Mouse (Mus musculus): ENCODE data around the gene C1s1. TPM values are rescaled to one million over a fixed set of nuclear protein-coding genes. Genes with fewer than 3 reads are reported as not detected.
"Not testable (repeated sequence)": the region's sequence is repeated elsewhere in the genome, so short reads cannot be mapped to it uniquely, and the experiment has no call there.

Gene C1s1
- polyA plus RNA-seq, 1 experiment from 2014 or later = 15.9 TPM

GRCm38 (mm10) chr6:124549023-124549550 lies 6.9 kb upstream of the C1s1 start:
- 62% methylated on average over 3 of the region's 3 CpGs for whole genome bisulfite sequencing (ENCODE audit: insufficient replicate concordance)
- no peaks in the 10 kb centered on the region for H3K36me3 ChIP-seq

GRCm38 (mm10) chr6:124547979-124548378 lies 5.8 kb upstream of the C1s1 start:
- WGBS (ENCODE audit: insufficient replicate concordance) = 64% methylated on average over 3 of the region's 3 CpGs
- ATAC-seq; H3K9me3 ChIP-seq (replicated peaks); H3K36me3 ChIP-seq; H3K9ac ChIP-seq; H3K4me2 ChIP-seq; H3K27me3 ChIP-seq (replicated peaks); H3K4me1 ChIP-seq; H3K27ac ChIP-seq; H3K4me3 ChIP-seq: not testable (repeated sequence)

More at GRCm38 (mm10) chr6:124549023-124549550, 6.9 kb upstream of the C1s1 start:
- Histone ChIP-seq H3K4me3 (no peak overlapping the region), H3K27ac (no peak overlapping the region), H3K4me2 (no peak overlapping the region), H3K27me3 (replicated peaks) (no peaks in the 10 kb centered on the region), H3K4me1 (no peaks in the 10 kb centered on the region), H3K9ac (no peak overlapping the region), H3K9me3 (replicated peaks) (peaks cover 7% of the 10 kb centered on the region)
- no peak for ATAC-seq

DNA sequence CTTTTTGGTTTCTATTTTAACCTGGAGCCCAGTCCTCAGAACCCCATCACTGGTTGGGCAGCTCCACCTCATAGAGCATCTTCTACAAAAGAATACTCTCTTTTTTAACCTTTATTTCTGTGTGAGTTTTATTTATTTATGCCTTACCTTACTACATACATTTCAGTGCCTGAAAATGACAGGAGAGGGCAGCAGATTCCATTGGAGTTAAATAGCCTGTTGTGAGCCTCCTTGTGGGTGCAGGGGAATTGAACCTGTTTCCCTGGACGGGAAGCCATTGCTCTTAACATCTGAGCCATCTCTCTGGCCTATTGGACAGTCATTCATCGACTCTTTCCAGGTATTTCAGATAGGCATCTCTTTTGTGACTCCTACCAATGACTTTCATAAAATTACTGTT lies 3.3 kb upstream of the C1s1 start:
- Histone ChIP-seq H3K4me2 (no peak overlapping the region), H3K4me3 (no peak overlapping the region), H3K4me1 (no peaks in the 10 kb centered on the region), H3K9ac (no peak overlapping the region), H3K9me3 (replicated peaks) (0 out of 2 replicates have a peak, but pooled peaks cover 4% of the 10 kb centered on the region), H3K27ac (no peak overlapping the region), H3K27me3 (replicated peaks) (no peaks in the 10 kb centered on the region), H3K36me3 (no peaks in the 10 kb centered on the region)
- no peak for ATAC-seq
- 61% methylated on average over 2 of the region's 2 CpGs for WGBS (ENCODE audit: insufficient replicate concordance)

DNA sequence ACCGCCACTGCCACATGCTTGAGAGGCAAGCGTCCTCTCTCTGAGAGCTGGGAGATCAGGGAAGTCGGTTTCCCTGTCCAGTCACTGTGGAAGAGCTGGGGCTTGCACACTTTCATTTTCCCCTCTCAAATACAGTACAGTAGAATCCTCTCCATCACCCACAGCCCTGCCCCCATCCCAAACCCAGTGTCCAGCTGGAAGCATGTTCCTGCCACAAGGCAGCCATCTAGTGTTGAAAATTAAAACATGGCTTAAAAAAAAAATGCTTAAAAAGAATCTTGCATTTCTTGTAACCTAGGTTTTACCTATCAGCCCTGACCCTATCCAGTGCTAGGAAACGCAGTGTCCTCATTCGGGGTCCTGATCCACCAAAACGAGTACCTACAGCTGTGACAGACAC lies 2.3 kb upstream of the C1s1 start:
- Histone ChIP-seq H3K4me2 (no peak overlapping the region), H3K9ac (no peak overlapping the region), H3K27ac (no peak overlapping the region), H3K4me3 (no peak overlapping the region), H3K36me3 (no peaks in the 10 kb centered on the region), H3K27me3 (replicated peaks) (no peaks in the 10 kb centered on the region), H3K9me3 (replicated peaks) (no peaks in the 10 kb centered on the region), H3K4me1 (no peaks in the 10 kb centered on the region)
- no peak for ATAC-seq
- 64% methylated on average over 6 of the region's 6 CpGs for WGBS (ENCODE audit: insufficient replicate concordance)

DNA sequence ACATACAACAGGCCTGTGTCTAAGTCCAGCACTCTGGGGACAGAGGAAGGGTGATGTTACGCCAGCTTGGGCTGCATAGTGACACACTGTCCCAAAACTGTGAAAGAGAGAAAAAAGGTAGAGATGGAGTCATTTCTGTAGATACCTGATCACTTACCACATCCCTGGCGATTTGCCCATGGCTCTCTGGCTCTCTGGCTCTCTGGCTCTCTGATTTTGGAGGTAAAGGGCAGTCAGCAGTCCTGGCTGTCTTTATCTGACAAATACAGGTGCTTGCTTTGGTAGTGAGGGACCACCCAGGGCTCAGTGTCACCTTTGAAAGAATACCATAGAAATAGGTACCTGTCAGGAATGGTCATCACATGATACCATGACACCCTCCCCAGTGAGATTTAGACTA lies 983 bp downstream of the C1s1 start:
- not testable (repeated sequence) for H3K4me1 ChIP-seq; H3K27ac ChIP-seq; ATAC-seq; H3K9ac ChIP-seq; H3K27me3 ChIP-seq (replicated peaks); H3K9me3 ChIP-seq (replicated peaks); H3K4me3 ChIP-seq; H3K4me2 ChIP-seq; H3K36me3 ChIP-seq
- WGBS (ENCODE audit: insufficient replicate concordance) = 64% methylated on average over 2 of the region's 2 CpGs

GRCm38 (mm10) chr6:124536125-124536829 lies 5.9 kb downstream of the C1s1 start:
- H3K4me2 ChIP-seq; H3K9me3 ChIP-seq (replicated peaks); H3K27ac ChIP-seq; H3K4me1 ChIP-seq; H3K4me3 ChIP-seq; H3K9ac ChIP-seq; H3K36me3 ChIP-seq; H3K27me3 ChIP-seq (replicated peaks); ATAC-seq: not testable (repeated sequence)
- WGBS (ENCODE audit: insufficient replicate concordance) = 45% methylated on average over 8 of the region's 8 CpGs

- Histone ChIP-seq H3K4me1 (no peaks in the 10 kb centered on the region), H3K9me3 (replicated peaks) (no peaks in the 10 kb centered on the region), H3K36me3 (no peaks in the 10 kb centered on the region), H3K27me3 (replicated peaks) (no peaks in the 10 kb centered on the region), H3K27ac (no peak overlapping the region), H3K4me2 (no peak overlapping the region), H3K4me3 (no peak overlapping the region), H3K9ac (no peak overlapping the region)
- 74% methylated on average over 8 of the region's 8 CpGs for whole genome bisulfite sequencing (ENCODE audit: insufficient replicate concordance)
- ATAC-seq = no peak
Measured at GRCm38 (mm10) chr6:124531077-124531476, 11.1 kb downstream of the C1s1 start.

DNA sequence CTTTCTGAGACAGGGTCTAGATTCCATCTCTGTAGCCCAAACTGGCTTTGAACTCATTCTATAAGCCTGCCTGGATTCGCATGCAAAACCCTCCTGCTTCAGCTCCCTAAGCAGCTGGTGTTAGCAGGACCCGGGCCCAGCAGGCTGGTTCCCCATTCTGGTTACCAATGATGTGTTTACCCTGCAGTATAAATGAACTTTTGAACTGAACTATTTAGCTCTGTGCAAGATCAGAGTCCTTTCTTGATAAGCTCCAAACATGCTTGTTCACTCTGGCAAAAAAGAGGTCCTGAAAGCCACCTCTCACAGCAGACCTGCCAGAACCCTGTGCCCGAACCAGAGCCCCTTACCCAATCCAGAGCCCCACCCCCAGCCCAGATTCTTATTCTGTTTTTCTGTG lies 14.3 kb downstream of the C1s1 start:
- no peak overlapping the region for H3K4me2 ChIP-seq
- peak; percentile 42; the same call in 1 of the 2 replicates for ATAC-seq
- no peaks in the 10 kb centered on the region for H3K4me1 ChIP-seq
- no peaks in the 10 kb centered on the region for H3K27me3 ChIP-seq (replicated peaks)
- 44% methylated on average over 3 of the region's 3 CpGs for WGBS (ENCODE audit: insufficient replicate concordance)
- H3K4me3 ChIP-seq = no peak overlapping the region
- no peak overlapping the region for H3K27ac ChIP-seq
- H3K36me3 ChIP-seq = no peaks in the 10 kb centered on the region
- no peaks in the 10 kb centered on the region for H3K9me3 ChIP-seq (replicated peaks)
- no peak overlapping the region for H3K9ac ChIP-seq

GRCm38 (mm10) chr6:124522082-124522481 lies 20.1 kb downstream of the C1s1 start:
- not testable (repeated sequence) for H3K27me3 ChIP-seq (replicated peaks); H3K4me2 ChIP-seq; H3K4me3 ChIP-seq; H3K27ac ChIP-seq; H3K36me3 ChIP-seq; H3K9ac ChIP-seq; H3K9me3 ChIP-seq (replicated peaks); ATAC-seq; H3K4me1 ChIP-seq
- 55% methylated on average over 7 of the region's 7 CpGs for WGBS (ENCODE audit: insufficient replicate concordance)

DNA sequence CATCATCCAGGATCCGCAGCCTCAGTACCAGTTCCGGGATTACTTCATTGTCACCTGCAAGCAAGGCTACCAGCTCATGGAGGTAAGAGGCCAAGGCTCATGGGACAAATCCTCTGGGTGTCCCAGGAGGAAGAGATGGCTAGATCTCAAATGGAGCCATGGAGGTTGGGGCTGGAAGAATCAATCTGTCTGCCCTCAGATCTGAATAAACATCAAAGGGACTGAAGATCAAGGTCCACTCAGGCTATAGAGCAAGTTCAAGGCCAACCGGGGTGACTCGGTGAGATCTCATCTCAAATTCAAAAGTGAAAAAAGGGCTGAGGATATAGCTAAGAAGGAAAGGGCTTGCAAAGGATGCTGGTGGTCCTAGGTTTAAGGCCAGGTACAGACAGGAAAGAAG lies 24.4 kb downstream of the C1s1 start:
- H3K27ac ChIP-seq; H3K4me3 ChIP-seq; H3K4me1 ChIP-seq; H3K9me3 ChIP-seq (replicated peaks); H3K4me2 ChIP-seq; ATAC-seq; H3K27me3 ChIP-seq (replicated peaks); H3K36me3 ChIP-seq; H3K9ac ChIP-seq: not testable (repeated sequence)
- 66% methylated on average over 4 of the region's 4 CpGs for WGBS (ENCODE audit: insufficient replicate concordance)

GRCm38 (mm10) chr6:124512355-124512836 lies 29.8 kb downstream of the C1s1 start, which contains the start of gene C1ra:
TSS of gene C1ra (plus strand) at chr6:124512405.
- H3K4me2 ChIP-seq = peak within 1 kb of the TSS; percentile 45
- 5% methylated on average over 6 of the region's 6 CpGs for WGBS (ENCODE audit: insufficient replicate concordance)
- no peaks in the 10 kb centered on the region for H3K4me1 ChIP-seq
- no peaks in the 10 kb centered on the region for H3K36me3 ChIP-seq
- ATAC-seq = no peak
- no peaks in the 10 kb centered on the region for H3K27me3 ChIP-seq (replicated peaks)
- H3K9ac ChIP-seq = no peak within 1 kb of the TSS
- H3K27ac ChIP-seq = no peak within 1 kb of the TSS
- H3K4me3 ChIP-seq = peak within 1 kb of the TSS; percentile 5; the same call in 1 of the 2 replicates
- H3K9me3 ChIP-seq (replicated peaks) = no peaks in the 10 kb centered on the region

GRCm38 (mm10) chr6:124511936-124512335 lies 30.2 kb downstream of the C1s1 start:
- Histone ChIP-seq H3K9ac (no peak overlapping the region), H3K36me3 (no peaks in the 10 kb centered on the region), H3K4me2 (no peak overlapping the region), H3K4me1 (no peaks in the 10 kb centered on the region), H3K9me3 (replicated peaks) (no peaks in the 10 kb centered on the region), H3K4me3 (no peak overlapping the region), H3K27me3 (replicated peaks) (no peaks in the 10 kb centered on the region), H3K27ac (no peak overlapping the region)
- no peak for ATAC-seq
- 46% methylated on average over 6 of the region's 6 CpGs for WGBS (ENCODE audit: insufficient replicate concordance)
